Mouse (Mus musculus) c-Kit-positive CD71-negative TER-119-negative erythroid progenitor cells, embryonic 14.5 days (primary cell): ENCODE results near the gene Lin52.

Source experiments
- DNase-seq: peaks from one replicate; pipeline ENCODE4 v3.0.0-alpha.2; 2013; ENCODE audit warnings: low read depth

Lin52 gene

DNA sequence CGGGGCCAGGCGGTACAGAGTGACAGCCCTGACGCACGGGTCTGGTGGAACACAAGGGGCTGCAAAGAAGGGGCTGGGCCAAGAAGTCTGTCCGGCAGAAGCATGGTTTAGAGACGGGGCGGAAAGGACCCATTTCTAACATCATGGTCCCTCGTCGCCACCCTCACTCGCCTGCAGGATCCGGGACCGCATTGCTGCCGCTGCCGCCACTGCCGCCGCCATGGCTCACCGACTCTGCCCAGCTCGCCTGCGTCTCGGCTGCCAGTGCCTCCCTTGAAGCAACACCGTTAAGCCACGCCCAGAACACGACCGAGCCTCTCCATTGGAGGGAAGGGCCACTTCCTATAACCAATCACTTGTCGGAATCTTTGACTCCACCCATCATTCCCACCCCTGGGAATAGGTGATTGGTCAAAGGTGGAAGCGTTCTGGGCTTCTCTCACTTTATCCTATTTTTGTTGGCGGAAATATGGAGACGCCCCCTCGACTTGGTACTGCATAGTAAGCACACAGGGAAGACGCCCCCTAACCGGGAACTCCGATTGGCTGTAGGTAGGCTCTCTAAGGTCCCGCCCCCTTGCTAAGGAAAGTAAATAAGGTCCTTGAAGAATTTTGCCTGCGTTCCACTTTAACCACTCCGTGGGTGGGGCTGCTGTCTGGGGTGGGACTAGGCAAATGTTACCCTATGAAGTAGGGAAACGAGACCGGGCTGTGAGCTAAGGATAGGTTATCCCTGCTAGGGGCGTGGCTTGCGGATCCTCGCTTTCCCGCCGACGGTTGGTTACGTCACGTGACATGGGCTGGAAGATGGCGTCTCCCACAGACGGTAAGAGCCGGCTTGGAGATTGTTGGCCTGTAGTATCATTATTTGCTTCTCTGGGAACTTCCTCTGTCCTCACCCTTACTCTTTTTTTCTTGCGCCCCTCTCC, at the start of gene Lin52, which contains the start of gene Aldh6a1:
Gene Lin52, plus strand, starts transcription at position 705 of the 929 bp plus-strand sequence.
Gene Aldh6a1, minus strand, starts transcription at position 287 of the 929 bp plus-strand sequence.
- peak; percentile 99 for DNase-seq

DNA sequence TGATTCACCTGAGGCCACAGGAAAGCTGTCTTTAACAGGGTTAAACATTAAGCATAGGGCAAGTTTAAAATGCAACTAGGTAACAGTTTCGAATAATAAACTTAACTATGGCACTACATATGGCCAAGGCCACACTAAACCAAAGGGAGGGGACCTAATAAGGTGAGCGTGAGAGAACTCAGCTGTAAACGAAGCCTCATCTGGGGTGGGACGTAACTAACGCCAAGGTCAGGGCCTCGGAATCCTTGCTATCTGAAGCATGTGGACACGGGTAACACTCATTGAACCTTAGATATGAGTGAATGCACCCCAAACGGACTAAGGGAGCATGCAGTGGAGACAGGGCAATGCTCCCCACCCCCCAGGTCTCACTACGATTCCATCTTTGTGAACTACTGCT, 48.3 kb upstream of the Lin52 start:
- DNase-seq, result no peak

DNA sequence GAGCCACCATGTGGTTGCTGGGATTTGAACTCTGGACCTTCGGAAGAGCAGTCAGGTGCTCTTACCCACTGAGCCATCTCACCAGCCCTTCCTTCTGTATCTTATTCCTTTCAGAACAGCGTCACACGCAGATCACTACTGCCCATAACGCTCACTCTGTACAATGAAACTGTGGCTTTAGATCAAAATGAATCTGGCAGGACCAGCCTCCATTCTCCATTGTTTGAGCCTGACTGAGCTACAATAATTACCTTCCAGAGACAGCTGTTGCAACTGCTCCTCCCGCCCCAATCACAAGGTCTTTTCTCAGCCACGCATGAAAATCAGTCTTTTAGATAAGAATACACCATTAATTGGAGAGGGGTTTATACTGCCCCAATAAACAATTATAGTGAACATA, 46.7 kb upstream of the Lin52 start:
- no peak for DNase-seq

DNA sequence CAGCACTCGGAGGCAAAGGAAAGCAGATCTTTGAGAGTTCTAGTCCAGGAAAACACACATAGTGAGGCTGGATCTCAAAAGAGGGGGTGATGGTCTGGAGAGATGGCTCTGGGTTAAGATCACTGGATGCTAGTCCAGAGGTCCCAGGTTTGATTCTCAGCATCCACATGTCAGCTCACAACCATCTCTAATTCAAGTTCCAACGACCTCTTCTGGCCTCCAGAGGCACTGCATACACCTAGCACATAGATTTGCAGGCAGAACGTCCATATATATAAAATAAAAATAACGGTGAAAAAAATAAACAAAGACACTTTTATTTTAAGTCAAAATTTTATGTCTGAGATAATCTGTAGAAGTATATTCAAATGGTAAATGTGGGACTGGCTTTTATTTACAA, 44.0 kb upstream of the Lin52 start:
- no peak for DNase-seq

DNA sequence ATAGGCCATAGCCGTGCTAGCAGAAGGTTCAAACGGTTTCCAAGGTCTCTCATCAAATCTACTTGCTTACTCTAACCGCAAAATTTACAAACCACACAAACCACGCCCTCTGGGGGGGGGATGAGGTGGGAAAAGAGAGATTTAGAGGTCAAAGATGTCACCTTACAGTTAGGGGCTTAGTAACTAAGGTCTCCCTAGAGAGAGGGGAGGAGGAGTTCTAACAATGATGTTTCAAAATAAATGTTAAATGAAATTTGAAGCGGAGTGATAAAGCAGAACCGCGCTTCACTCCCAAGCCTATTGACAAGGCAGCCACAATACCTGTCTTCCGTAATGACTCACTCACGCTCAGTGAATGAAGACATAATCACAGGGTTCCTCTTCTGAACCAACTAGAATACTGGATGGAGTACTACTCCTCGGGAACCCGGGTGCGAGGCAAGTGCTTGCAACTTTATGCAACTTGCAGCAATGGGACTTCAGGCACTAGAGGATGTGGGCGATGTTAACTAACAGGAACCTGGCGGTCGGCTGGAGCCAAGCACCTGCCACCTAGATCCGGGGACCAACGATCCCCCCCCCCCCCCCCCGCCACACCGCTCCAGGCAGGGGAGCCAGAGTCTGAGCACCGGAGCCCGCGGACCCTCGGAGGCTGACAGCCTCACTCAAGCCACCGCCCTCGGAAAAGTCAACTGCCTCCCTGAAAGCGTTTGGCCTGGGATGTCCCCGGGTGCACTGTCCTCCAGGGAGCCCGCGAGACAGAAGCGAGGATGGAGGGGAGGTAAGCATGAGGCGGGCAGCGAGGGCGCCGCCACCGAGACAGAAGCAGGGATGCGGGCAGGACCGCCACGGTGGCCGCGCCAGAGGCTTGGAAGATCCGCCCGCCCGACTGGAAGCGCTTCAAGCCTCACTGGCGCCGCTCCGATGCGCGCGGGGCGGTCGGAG, 43.1 kb upstream of the Lin52 start:
- peak; percentile 60 for DNase-seq

DNA sequence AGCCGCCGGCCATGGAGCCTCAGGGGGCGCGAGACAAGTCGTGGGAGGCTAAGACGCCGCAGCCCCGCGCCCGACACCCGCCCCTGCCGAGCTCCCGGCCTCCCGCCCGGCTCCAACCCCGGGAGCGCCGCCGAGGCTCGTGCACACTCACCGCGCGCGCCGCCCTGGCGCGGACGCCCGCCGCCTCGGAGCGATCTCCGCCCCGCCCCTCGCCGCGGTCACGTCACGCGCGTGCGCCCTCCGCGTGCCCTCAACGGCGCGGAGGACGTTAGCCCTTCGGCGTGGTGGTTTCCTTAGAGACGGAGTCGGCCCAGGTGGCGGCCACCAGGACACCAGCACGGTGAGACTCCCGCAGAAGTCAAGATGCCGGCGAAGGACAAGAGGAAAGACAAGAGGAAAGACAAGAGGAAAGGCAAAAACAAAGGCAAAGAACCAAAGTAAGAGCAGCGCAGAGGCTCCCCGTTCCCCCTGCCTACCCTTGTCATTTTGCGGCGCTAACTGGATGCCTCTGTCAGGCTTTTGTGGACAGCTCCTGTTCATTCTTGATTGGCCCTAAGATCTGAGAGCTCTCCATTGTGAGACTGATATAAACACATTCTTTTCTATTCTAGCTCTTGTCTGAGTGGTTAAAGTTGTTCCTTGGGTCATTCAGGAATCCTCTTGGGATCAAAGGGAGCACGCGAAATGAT, 42.3 kb upstream of the Lin52 start, which contains the start of the genes Entpd5 and Bbof1:
Gene Entpd5, minus strand, starts transcription at position 211 of the 689 bp plus-strand sequence.
Gene Bbof1, plus strand, starts transcription at position 253 of the 689 bp plus-strand sequence.
- peak; percentile 68 for DNase-seq

DNA sequence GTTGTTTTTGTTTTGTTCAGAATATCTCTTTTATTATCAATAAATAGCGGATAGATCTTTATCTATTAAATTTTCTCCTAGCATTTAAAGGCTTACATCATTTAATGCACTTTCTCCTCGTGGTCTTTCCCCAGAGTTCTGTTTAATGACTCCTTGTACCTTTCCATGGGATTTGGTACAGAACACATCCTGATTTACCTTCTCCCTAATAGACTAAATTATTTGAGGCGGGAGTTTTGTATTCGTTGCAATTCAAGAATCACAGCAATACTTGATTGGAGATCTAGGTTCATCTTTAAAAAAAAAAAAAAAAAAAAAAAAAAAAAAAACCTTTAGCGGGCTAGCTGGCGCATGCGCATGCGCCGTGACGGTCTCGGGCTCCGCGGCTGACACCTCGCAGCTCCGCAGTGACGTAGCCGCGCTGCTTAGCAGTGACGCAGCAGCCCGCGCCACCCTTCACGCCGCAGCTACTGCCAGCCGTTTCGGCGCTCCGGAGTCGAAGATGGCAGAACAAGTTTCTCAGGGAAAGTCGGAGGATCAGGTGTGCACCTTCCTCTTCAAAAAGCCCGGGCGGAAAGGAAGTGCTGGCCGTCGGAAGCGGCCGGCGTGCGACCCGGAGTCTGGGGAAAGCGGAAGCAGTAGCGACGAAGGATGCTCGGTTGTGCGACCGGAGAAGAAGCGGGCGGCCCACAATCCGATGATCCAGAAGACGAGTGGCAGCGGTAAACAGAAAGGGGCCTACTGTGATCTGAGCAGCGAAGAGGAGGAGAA, 34.2 kb upstream of the Lin52 start, which contains the start of gene Rnf113a2:
Gene Rnf113a2, plus strand, starts transcription at position 363 of the 771 bp plus-strand sequence.
- peak; percentile 61 for DNase-seq

DNA sequence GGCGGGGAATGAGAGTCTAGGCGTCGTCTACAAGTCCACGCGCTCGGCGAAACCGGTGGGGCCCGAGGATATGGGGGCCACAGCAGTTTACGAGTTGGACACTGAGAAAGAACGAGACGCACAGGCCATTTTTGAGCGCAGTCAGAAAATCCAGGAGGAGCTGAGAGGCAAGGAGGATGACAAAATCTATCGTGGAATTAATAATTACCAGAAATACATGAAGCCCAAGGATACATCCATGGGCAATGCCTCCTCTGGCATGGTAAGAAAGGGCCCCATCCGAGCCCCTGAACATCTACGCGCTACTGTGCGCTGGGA, 33.7 kb upstream of the Lin52 start:
- no peak for DNase-seq

DNA sequence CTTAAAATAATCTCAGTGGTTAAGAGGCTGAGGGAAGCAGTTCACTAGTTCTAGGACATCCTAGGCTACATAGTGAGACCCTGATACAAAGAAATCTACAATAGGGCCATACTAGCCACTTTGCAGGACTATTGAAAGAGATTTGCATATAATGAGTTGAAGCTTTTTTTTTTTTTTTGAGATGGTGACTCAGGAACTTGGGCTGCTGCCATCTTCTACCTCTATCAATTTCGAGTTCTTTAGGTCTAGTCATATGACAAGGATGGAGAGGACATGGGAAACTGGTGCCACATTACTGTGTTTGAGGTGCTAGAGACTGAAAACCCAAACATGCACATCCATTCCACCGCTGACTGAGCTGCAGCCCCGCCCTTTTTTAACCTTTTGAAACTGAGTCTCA, 27.2 kb upstream of the Lin52 start:
- DNase-seq, result no peak

DNA sequence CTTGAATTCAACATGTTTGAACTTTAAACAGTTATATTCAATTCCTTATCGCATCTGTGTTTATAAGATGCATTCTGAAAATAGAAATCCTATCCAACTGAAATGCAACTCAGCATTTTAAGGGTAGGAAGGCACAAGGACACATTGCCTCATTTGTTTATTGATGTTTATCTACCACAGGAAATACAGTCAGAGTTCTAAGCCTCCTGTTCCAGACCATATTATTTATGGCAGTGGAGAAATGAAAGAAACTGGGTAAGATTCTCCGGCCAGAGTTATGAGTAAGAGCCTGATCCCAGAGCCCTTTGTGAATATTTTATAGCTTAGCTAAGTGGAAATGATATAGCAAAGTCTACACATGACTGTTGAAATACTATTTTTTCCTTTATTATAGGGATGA, 21.4 kb upstream of the Lin52 start:
- DNase-seq, result no peak

DNA sequence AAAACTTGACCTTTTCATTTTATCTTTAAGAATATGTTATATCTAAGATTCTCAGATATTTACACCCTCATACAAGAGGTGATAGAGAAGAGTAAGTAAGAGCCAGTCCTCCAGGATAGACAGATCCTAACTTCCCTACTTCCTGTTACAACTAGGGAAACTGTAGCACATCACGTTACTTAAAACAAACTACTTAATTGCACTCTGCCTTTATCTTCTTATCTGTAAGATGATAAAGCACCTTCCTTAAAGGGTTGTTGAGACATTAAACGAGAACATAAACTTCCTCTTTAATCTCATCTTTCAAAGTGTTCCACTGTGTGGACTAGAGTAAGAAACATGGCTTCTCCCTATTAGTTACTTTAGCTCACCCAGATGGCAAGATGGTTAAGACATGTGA, 12.5 kb upstream of the Lin52 start:
- no peak for DNase-seq

DNA sequence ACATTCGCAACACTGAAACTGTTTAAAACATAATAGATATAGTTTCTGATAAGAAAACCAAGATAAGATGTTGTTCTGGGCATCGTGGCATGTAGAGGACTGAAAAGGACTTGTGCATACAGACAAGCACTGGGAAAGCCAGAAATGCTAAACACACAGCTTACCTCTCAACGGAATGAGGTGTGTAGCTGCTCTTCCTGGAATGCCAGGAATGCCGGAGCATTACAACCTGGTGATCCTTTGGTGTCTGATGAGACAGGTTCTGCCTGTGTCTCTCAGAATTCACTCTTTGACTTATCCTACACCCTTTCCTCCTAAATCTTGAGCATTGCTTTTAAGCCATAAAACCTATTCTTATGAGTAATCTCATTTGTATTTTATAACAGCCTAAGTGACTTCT, 8.7 kb upstream of the Lin52 start:
- no peak for DNase-seq

DNA sequence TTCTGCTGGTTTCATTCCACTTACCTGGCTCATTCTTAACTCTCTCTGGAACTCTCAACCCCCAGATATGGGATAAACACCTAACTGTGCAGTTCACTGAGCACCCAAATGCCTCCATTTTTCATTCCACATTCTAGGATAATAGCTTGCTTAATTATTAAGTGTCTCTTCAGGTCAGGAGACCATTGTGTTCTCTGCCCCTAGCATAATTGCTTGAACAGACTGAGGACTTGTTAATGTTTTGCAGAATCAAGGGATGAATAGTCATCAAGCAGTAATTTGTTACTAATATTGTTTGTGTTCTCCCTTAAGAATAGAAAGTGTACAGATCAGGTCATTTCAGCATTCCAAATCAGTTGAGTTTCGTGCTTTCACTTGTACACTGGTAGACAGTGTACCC, 3.8 kb upstream of the Lin52 start:
- no peak for DNase-seq

DNA sequence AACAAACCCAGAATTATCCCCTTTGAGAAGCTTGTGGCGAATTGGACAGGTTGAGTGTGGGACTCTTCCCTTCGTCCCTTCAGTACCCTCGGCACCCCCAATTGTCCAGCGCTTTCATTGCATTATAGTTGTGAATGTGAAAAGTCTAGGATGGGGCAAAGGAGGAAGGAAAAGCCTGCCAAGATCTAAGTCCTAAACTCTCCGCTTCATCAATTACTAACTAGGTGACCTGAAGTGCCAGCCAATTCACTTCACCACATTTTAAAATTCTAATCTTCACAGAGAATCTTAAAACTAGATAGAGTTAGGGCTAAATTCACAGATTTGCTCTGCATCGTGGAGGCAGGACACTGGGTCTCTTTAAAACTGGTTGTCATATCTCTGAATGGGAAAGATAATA, 3.0 kb upstream of the Lin52 start:
- DNase-seq, result no peak

DNA sequence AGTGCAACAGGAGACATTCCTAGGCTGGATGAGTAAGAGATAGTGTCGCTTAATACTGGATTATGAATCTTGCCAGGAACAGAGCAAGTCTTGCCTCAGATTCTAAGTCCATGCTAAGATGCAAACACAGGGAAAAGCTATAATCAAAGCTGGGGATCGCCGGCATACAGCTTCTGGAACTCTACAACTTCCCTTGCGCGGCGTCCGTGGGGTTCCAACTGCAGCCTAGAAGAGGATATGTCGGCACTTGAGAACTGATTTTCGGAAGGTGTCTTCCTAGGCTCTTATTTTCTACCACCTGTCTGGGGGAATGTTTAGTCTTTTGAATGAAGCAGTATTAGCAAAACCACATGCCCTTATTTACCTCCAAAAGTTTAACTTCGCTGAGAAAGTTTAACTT, 1.3 kb upstream of the Lin52 start:
- no peak for DNase-seq

DNA sequence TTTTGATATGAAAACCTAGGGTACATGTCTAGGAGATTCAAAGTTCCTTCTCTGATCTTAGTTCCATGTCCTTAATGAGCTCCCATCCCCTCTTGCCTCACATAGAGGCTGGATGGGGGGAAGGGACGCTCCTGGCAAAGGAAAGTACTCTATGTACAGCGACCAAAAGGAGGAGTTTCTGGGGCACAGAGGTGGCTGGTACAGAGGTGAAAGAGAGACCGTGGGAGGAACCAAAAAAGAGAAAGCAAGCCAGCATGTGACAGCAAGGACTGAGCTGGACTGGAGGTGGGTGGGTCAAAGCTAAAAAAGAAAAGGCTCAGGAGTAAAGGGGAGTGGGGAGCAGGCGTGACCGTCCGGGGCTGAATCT, 888 bp upstream of the Lin52 start:
- DNase-seq, result peak; percentile 14

DNA sequence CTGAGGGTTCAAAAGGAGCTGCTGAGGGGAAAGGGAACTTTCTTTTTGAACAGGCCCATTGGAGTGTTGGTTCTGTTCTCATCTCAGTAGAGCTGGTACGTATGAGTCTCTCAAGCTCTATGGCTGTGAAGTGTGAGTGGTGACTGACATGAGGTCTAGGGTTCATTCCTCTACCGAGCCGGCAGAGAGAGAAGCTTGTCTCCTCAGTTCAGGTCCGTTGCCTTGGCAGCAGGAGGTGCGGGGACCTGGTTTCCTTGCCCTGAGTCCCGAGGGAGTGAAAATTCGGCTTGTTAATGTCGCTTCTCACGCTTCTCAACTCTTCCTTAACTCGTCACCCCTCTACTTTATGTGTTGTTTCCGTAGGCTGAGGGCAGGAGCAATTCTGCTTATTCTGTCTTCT, 579 bp downstream of the Lin52 start:
- no peak for DNase-seq

DNA sequence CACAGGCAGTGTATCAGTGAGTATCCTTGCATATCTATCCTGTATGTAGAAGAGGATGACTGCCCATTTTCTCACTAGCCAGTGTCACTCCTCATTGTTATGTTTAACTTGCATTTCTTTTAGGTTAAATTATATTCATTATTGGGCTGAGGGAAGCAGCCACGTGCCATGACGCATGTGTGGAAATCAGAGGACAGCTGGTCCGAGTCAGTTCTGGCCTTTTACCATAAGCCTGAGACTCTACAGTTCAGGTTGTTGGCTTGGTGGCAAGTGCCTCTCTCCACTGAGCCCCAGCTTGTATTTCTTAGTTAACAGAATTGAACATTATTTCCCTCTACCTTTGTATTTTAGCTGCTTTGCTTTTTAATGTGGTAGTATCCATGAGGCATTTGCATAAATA, 5.7 kb downstream of the Lin52 start:
- DNase-seq, result no peak

DNA sequence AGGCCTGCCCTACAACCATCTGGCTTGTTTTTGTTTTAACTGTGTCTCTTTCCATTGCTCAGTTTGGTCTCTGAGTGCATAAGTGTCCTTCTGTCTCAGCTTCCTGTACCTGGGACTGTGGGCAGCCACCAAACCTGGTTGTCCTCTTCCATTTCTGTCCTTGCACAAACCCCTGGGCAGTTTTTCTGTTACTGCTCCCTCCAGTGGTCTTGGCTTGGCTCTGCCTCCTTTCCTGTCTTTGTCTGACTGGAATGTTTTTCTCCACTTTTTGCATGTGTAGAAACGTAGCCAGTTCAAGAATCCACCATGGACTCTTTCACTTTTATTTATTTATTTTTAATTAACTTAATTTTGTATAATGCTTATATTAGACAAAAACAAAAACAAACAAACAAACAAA, 8.6 kb downstream of the Lin52 start:
- no peak for DNase-seq

DNA sequence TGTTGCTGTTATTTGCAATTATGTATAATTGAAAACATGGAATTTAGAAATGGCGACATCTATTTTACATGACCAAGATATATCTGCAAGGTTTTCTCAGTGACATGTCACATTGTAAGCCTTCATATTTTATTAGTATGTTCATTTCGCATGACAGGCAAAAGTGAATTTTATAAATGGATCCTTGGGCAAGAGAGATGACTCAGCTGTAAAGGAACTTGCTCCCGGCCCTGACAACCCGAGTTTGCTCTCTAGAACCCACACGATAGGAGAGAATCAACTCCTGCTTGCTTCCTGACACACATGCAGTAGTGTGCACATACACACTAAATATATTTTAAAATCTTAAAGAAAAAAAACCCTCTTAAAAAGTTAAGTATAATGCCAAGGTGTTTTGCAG, 10.2 kb downstream of the Lin52 start:
- no peak for DNase-seq

DNA sequence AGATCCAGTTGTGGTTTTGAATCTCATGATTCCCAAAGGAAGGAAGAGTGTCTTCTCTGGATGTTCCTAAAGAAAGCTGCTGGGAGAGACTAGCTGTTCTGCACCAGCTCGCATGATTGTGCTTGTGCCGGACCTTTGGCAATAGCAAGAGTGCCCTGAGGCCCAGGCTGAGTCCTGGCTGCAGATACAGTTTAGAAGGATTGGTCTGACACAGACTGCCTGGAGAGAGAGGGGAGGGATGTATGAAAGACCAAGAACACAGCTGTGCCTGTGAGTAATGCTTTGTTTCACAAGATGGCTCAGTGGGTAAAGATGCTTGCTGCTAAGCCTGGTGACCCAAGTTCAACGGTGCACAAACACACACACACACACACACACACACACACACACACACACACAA, 11.6 kb downstream of the Lin52 start:
- no peak for DNase-seq
